Mouse (Mus musculus) urinary bladder, postnatal 4 days (tissue): ENCODE measurements around the gene Pilra.
A peak's percentile ranks its signal among the peaks of the same experiment; 100 is the strongest.

Experiments
- DNase-seq, 2 experiments: peaks; one replicate each; pipeline ENCODE4 v3.0.0; 2021 to 2022; ENCODE audit warnings: low spot score in 2 of 2

Gene Pilra

GRCm38 (mm10) chr5:137779053-137779933 lies 56.8 kb downstream of the Pilra start:
- no peak for DNase-seq

GRCm38 (mm10) chr5:137778635-137779034 lies 57.4 kb downstream of the Pilra start, which contains the start of gene Ppp1r35:
Gene Ppp1r35, plus strand, starts transcription at chr5:137778849.
- peak; percentile 93 to 96 for DNase-seq

GRCm38 (mm10) chr5:137777267-137777845 lies 58.7 kb downstream of the Pilra start:
- DNase-seq, result no peak

- peak; percentile 51 to 64 for DNase-seq
Observed at GRCm38 (mm10) chr5:137776408-137776918, 59.6 kb downstream of the Pilra start.

GRCm38 (mm10) chr5:137775587-137776290 lies 60.3 kb downstream of the Pilra start:
- DNase-seq, result no peak

- DNase-seq, result no peak
Observed at GRCm38 (mm10) chr5:137772755-137773154, 63.3 kb downstream of the Pilra start.
